Mouse (Mus musculus): ENCODE results near the gene Il2ra.
"Not testable (repeated sequence)": the region's sequence is repeated elsewhere in the genome, so short reads cannot be mapped to it uniquely, and the experiment has no call there.

Gene Il2ra

GRCm38 (mm10) chr2:11642451-11642941 is at the start of gene Il2ra:
Il2ra (plus strand) TSS chr2:11642807.
- in situ Hi-C loops (cut with MboI; ENCODE audit: low pct_unique_long_range_greater_than_20kb in 1 of 2, low sequenced_read_pairs in 2 of 2, unreplicated experiment in 1 of 2) = no loop called here

- in situ Hi-C loops (cut with MboI; ENCODE audit: low pct_unique_long_range_greater_than_20kb in 1 of 2, low sequenced_read_pairs in 2 of 2, unreplicated experiment in 1 of 2) = no loop called here
Observed at GRCm38 (mm10) chr2:11596690-11597089, 45.9 kb upstream of the Il2ra start.

GRCm38 (mm10) chr2:11597906-11598305 is 44.7 kb upstream of the Il2ra start:
- in situ Hi-C loops (cut with MboI; ENCODE audit: low pct_unique_long_range_greater_than_20kb in 1 of 2, low sequenced_read_pairs in 2 of 2, unreplicated experiment in 1 of 2) = no loop called here

- in situ Hi-C loops (cut with MboI; ENCODE audit: low pct_unique_long_range_greater_than_20kb in 1 of 2, low sequenced_read_pairs in 2 of 2, unreplicated experiment in 1 of 2) = no loop called here
Observed at GRCm38 (mm10) chr2:11601795-11602194, 40.8 kb upstream of the Il2ra start.

GRCm38 (mm10) chr2:11602506-11603489 is 39.8 kb upstream of the Il2ra start:
- in situ Hi-C loops (cut with MboI; ENCODE audit: low pct_unique_long_range_greater_than_20kb in 1 of 2, low sequenced_read_pairs in 2 of 2, unreplicated experiment in 1 of 2) = no loop called here

- in situ Hi-C loops (cut with MboI; ENCODE audit: low pct_unique_long_range_greater_than_20kb in 1 of 2, low sequenced_read_pairs in 2 of 2, unreplicated experiment in 1 of 2) = no loop called here
Observed at GRCm38 (mm10) chr2:11604053-11604452, 38.6 kb upstream of the Il2ra start, which contains the start of gene Rbm17. Rbm17 (minus strand) TSS chr2:11604153.

- in situ Hi-C loops (cut with MboI; ENCODE audit: low pct_unique_long_range_greater_than_20kb in 1 of 2, low sequenced_read_pairs in 2 of 2, unreplicated experiment in 1 of 2) = no loop called here
Observed at GRCm38 (mm10) chr2:11604911-11605310, 37.7 kb upstream of the Il2ra start.

- in situ Hi-C loops (cut with MboI; ENCODE audit: low pct_unique_long_range_greater_than_20kb in 1 of 2, low sequenced_read_pairs in 2 of 2, unreplicated experiment in 1 of 2) = not testable (repeated sequence)
Observed at GRCm38 (mm10) chr2:11606718-11607117, 35.9 kb upstream of the Il2ra start.

GRCm38 (mm10) chr2:11612939-11613338 is 29.7 kb upstream of the Il2ra start:
- in situ Hi-C loops (cut with MboI; ENCODE audit: low pct_unique_long_range_greater_than_20kb in 1 of 2, low sequenced_read_pairs in 2 of 2, unreplicated experiment in 1 of 2) = not testable (repeated sequence)

GRCm38 (mm10) chr2:11616846-11617245 is 25.8 kb upstream of the Il2ra start:
- in situ Hi-C loops (cut with MboI; ENCODE audit: low pct_unique_long_range_greater_than_20kb in 1 of 2, low sequenced_read_pairs in 2 of 2, unreplicated experiment in 1 of 2) = no loop called here

GRCm38 (mm10) chr2:11619598-11619997 is 23.0 kb upstream of the Il2ra start:
- in situ Hi-C loops (cut with MboI; ENCODE audit: low pct_unique_long_range_greater_than_20kb in 1 of 2, low sequenced_read_pairs in 2 of 2, unreplicated experiment in 1 of 2) = no loop called here

- in situ Hi-C loops (cut with MboI; ENCODE audit: low pct_unique_long_range_greater_than_20kb in 1 of 2, low sequenced_read_pairs in 2 of 2, unreplicated experiment in 1 of 2) = no loop called here
Observed at GRCm38 (mm10) chr2:11623173-11623572, 19.4 kb upstream of the Il2ra start.

- in situ Hi-C loops (cut with MboI; ENCODE audit: low pct_unique_long_range_greater_than_20kb in 1 of 2, low sequenced_read_pairs in 2 of 2, unreplicated experiment in 1 of 2) = no loop called here
Observed at GRCm38 (mm10) chr2:11623726-11624125, 18.9 kb upstream of the Il2ra start.

GRCm38 (mm10) chr2:11625890-11626289 is 16.7 kb upstream of the Il2ra start, which contains the start of gene Gm17490:
Gm17490 (minus strand) TSS chr2:11626264.
- in situ Hi-C loops (cut with MboI; ENCODE audit: low pct_unique_long_range_greater_than_20kb in 1 of 2, low sequenced_read_pairs in 2 of 2, unreplicated experiment in 1 of 2) = no loop called here

- in situ Hi-C loops (cut with MboI; ENCODE audit: low pct_unique_long_range_greater_than_20kb in 1 of 2, low sequenced_read_pairs in 2 of 2, unreplicated experiment in 1 of 2) = no loop called here
Observed at GRCm38 (mm10) chr2:11635035-11635434, 7.6 kb upstream of the Il2ra start.

GRCm38 (mm10) chr2:11635471-11636137 is 7.0 kb upstream of the Il2ra start:
- in situ Hi-C loops (cut with MboI; ENCODE audit: low pct_unique_long_range_greater_than_20kb in 1 of 2, low sequenced_read_pairs in 2 of 2, unreplicated experiment in 1 of 2) = no loop called here

- in situ Hi-C loops (cut with MboI; ENCODE audit: low pct_unique_long_range_greater_than_20kb in 1 of 2, low sequenced_read_pairs in 2 of 2, unreplicated experiment in 1 of 2) = no loop called here
Observed at GRCm38 (mm10) chr2:11636138-11636480, 6.5 kb upstream of the Il2ra start.

- in situ Hi-C loops (cut with MboI; ENCODE audit: low pct_unique_long_range_greater_than_20kb in 1 of 2, low sequenced_read_pairs in 2 of 2, unreplicated experiment in 1 of 2) = no loop called here
Observed at GRCm38 (mm10) chr2:11637115-11637514, 5.5 kb upstream of the Il2ra start.

- in situ Hi-C loops (cut with MboI; ENCODE audit: low pct_unique_long_range_greater_than_20kb in 1 of 2, low sequenced_read_pairs in 2 of 2, unreplicated experiment in 1 of 2) = no loop called here
Observed at GRCm38 (mm10) chr2:11644057-11644456, 1.4 kb downstream of the Il2ra start.

Data from mouse embryonic stem cell (cell line).